Mouse (Mus musculus) thymus, postnatal 36 days (tissue): Measurements from ENCODE around the gene Olfr960.

Experiments used
- DNase-seq, 2 experiments: peaks; one replicate each; pipeline ENCODE4 v3.0.0; 2022; ENCODE audit warnings: mixed read lengths in 2 of 2

The Olfr960 gene

DNA sequence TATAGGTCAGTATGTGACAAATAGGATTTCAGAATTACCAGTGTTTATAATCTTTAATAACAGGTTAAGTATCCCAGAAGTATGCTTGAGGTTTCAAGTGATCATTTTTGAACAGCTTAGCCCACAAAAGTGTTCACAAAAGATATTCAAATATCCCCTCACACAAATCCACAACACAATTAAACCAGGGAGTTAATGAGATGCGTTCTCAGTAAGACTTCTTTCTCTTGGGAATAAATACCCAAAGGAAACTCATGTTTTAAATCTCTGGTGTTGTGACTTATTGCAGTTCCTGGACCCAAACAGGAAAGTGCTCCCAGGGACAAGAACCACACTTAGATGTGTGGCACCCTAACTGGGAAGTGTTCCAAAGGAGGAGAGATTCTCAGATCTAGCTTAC is at the start of gene Olfr960:
TSS of gene Olfr960 (plus strand) at position 301 of the 400 bp plus-strand sequence.
- DNase-seq: no peak

GRCm38 (mm10) chr9:39575469-39575868 is 45.7 kb upstream of the Olfr960 start, which contains the start of gene Olfr959:
Olfr959 (minus strand) TSS chr9:39575569.
- DNase-seq: no peak

- no peak for DNase-seq
Measured at GRCm38 (mm10) chr9:39577050-39577449, 44.1 kb upstream of the Olfr960 start.

DNA sequence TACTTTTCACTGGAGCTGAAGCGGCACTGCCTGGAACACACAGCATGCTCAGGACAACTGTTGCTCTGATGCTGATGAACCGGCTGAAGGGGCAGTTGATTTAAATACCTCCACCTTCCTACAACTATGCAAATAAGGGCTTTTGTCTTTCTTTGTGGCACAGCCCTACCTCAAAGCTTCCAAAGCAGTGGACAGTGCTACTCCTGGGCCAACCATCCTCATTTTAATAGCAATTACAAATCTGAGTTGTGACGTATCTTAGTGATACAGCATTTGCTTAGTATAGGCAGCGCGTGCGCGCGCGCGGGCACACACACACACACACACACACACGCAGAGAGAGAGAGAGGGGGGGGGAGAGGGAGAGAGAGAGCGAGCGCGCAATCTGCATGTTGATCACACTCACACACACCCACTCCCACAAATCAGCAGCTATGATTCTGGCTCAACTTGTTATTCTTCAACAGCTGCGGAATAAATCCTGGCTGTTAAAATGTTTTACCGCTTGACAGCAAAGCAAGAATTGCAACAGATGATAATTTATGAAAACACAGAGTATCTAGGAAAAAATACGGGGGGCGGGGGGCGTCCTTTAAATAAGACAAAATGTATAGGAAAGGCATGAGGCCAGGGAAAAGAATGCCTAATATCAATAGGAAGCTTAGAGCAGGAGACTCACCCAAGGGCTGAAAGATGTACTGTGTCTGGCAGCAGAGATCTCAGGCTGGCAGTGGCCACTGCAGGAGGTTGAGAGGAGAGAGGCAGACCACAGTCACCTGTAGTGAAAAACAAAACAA is 18.4 kb upstream of the Olfr960 start:
- no peak for DNase-seq

GRCm38 (mm10) chr9:39603333-39603845 is 17.8 kb upstream of the Olfr960 start:
- no peak for DNase-seq

GRCm38 (mm10) chr9:39603999-39604453 is 17.1 kb upstream of the Olfr960 start, which contains the start of gene AW551984:
AW551984 (minus strand) TSS chr9:39604403.
- DNase-seq: no peak

GRCm38 (mm10) chr9:39608497-39608896 is 12.7 kb upstream of the Olfr960 start:
- DNase-seq: no peak

GRCm38 (mm10) chr9:39610355-39610754 is 10.8 kb upstream of the Olfr960 start, which contains the start of gene Olfr148:
Olfr148 (plus strand) TSS chr9:39610655.
- no peak for DNase-seq

- no peak for DNase-seq
Measured at GRCm38 (mm10) chr9:39611953-39612352, 9.2 kb upstream of the Olfr960 start.

GRCm38 (mm10) chr9:39623783-39624182 is 2.6 kb downstream of the Olfr960 start:
- no peak for DNase-seq

DNA sequence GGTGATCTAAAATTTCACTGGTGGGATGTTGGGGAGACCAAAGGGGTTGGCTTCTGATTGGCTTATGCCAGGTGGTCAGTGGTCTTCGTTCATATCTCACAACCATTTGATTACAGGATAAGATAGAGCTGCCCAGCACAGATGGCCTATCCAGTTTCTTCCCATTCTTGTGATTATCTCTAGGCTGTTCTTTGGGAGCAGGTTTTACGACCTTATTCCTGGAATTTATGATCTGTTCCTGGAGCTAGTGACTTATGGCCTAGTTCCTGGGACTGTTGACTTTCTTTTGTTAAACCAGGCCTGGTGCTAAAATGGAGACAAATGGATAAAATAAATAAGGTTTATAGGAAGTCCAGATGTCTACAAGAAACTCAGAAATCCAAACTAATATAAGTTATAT is 3.5 kb downstream of the Olfr960 start:
- DNase-seq: no peak

GRCm38 (mm10) chr9:39629069-39629468 is 7.9 kb downstream of the Olfr960 start:
- DNase-seq: no peak

DNA sequence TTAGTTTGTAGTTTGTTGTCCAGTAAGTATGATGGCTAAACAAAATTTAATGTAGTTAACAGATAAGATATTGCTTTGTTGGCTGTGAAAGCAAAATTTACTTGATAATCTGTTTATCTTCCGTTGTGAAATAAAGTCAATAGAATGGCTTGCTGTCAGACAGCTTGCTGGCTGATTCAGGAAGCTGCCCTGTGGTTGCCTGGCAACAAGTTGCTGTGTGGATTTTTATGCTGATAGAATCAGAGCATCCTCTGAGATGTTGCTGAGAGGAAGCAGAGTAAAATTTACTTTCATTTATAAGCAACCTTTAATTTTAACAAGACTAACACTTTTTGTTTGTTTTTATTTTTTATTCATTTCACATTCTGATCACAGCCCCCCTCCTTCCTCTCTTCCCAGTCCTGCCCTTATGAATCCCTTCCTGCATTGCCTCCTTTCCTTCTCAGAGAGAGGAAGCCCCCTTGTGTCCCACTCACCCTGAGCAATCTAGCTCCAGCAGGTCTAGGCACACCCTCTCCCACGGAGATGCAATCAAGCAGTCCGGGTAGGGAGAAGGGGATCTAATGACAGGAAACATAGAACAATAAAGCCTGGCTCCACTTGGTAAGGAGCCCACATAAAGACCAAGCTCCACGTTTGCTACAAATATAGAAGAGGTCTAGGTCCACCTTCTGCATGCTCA is 12.9 kb downstream of the Olfr960 start:
- no peak for DNase-seq

- DNase-seq: no peak
Measured at GRCm38 (mm10) chr9:39644785-39645184, 23.6 kb downstream of the Olfr960 start, which contains the start of gene Olfr961. Olfr961 (plus strand) TSS chr9:39645085.

- DNase-seq: no peak
Measured at GRCm38 (mm10) chr9:39647382-39647781, 26.2 kb downstream of the Olfr960 start.

GRCm38 (mm10) chr9:39654756-39655396 is 33.7 kb downstream of the Olfr960 start:
- DNase-seq: no peak

DNA sequence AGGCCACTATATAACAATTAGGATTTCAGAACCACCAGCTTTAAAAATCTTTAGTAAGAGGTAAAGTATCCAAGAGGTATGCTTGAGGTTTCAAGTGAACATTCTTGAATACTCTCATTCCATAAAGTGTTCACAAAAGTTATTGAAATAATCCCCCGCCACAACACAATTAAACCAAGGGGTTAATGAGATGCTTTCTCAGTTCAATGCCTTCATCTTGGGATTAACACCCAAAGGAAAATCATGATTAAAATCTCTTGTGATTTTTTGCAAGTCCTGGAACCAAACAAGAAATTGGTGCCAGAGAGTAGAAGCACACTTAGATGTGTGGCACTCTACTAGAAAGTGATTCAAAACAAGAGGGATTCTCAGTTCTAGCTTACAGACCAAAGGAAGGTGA is 45.7 kb downstream of the Olfr960 start, which contains the start of gene Olfr963:
TSS of gene Olfr963 (plus strand) at position 301 of the 400 bp plus-strand sequence.
- DNase-seq: no peak

DNA sequence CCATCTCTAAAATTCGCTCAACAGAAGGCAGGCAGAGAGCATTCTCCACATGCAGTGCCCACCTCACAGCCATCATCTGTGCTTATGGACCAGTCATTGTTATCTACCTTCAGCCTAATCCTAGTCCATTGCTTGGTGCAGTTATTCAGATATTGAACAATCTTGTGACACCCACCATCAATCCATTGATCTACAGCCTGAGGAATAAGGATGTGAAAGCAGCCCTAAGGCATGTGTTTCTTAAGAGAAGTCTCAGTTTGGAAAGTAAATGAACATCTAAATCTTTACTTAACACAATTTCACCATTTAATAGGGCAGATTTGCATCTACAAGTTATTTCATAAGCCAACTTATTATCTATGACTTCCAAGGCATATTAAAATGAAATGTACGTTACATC is 48.5 kb downstream of the Olfr960 start:
- DNase-seq: no peak
